Mouse (Mus musculus): ENCODE data around the gene Igsf3. TPM values are rescaled to one million over a fixed set of nuclear protein-coding genes. Genes with fewer than 3 reads are reported as not detected.
A peak's percentile ranks its signal among the peaks of the same experiment; 100 is the strongest.

Igsf3 gene
- total RNA-seq, 2 experiments from 2014 or later: 15.4 to 20.3 TPM

DNA sequence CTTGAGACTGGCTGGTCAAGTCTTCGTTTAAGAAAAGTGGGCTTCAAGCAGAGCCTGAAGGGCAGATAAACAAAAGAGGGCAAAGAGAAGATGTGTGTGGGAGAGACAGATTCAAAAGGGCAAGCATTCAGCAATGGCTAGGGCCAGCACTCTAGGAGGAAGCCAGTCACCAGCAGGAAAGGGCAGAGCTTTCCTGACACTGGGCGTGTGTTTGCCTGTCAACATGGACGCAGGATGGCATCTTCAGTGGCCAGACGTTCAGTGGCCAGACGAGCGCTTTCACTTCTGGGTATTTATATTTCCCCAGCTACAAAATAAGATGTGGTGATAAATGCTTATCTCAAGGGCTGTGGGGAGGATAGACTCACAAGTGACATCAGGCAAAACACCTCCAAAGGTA is 123.0 kb downstream of the Igsf3 start:
- no peak for DNase-seq (ENCODE audit: low spot score in 2 of 2)

DNA sequence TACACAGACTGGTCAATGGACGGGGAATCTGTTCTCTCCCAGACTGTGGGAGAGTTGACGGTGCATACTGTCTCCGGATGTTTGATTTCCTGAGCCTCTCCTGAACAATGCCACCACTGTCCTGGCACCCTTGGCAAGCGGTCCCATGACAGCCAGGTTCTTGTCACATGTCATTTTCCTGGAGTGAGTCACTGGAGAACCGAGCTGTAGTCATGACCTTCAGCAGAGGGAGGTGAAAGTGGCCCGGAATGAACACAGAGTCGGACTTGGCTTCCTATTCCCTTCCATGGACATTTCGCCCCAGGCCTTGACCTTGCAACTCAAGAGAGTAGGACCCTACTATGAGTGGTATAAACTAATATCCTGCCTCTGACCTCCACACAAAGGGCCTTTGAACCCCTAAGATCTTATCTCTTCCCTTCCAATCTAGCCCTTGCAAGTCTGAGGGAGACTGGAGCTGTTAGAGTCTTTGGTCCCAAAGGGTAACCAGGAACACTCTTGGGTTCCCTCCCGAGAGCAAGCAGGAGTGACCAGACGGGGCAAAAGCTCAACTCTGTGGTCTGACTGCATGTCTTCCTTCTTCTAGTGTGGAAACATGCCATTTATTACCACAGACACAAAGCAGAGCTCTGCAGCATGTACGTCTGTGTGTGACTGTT is 123.6 kb downstream of the Igsf3 start:
- peak in 1 of 2 experiments; percentile 25 for DNase-seq (ENCODE audit: low spot score in 2 of 2)

DNA sequence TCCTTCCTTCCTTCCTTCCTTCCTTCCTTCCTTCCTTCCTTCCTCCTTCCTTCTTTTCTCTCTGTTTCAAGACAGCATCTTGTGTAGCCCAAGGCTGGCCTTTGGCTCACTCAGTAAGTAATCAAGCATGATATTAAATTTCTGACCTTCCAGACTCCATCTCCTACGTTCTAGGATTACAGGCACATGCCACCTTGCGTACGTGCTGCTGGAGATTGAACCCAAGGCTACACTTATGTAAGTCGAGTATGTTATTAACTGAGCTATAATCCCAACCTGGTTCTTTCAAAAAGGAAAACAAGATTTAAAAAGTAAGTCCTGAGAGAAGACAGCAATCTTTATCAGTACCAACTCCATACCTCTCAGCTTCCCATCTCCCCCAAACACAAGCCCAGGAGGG is 124.7 kb downstream of the Igsf3 start:
- DNase-seq (ENCODE audit: low spot score in 2 of 2): no peak

DNA sequence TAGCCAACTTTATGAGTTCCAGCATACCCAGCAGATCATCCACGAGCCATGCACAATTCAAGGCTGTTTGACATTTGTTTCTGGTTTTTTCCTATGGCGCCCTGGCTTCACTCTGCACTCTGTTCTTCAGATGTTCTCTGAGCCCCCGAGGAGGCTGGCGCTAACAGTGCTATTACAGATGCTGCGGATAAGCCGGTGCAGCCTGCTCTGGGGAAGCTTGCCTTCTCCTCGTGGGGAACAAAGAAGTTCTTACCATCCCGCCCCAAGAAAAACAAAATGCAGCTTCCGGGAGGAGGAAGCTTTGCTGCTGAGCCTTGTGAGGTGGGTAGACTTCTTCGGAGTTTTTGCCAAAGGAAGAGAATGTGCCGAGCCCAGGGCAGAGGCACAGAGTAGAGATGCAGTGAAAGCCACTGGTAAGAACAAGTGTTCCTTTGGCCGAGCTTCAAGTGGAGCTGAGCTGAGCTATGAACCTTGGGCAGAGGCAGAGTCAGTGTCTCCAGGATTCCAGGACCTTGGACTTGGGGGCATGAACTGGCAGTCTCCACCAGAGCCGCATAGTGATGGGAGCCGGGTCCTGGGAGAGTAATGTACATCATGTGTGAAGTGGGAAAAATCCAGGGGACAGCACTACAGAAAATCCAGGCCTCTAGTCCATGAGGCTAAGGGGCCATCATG is 125.3 kb downstream of the Igsf3 start:
- no peak for DNase-seq (ENCODE audit: low spot score in 2 of 2)

DNA sequence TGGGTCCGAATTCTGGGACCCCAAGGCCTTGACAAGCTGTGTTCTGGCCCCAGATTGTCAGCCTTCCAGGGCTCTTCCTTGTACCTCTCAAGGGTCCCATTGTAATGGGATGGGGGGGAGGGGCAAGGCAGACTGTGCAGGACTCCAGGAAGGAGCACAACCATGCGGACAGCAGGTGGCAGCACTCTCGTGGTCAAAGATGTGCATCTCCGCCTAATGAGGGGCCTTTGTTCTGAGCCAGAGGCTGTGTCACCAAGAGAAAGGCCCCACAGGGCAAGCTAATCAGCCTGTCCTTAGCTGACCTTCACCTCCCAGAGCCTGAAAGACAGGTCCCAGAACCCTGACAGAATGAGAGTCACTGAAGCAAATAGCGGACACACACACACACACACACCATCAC is 129.3 kb downstream of the Igsf3 start:
- peak; percentile 64 to 82 for DNase-seq (ENCODE audit: low spot score in 2 of 2)

DNA sequence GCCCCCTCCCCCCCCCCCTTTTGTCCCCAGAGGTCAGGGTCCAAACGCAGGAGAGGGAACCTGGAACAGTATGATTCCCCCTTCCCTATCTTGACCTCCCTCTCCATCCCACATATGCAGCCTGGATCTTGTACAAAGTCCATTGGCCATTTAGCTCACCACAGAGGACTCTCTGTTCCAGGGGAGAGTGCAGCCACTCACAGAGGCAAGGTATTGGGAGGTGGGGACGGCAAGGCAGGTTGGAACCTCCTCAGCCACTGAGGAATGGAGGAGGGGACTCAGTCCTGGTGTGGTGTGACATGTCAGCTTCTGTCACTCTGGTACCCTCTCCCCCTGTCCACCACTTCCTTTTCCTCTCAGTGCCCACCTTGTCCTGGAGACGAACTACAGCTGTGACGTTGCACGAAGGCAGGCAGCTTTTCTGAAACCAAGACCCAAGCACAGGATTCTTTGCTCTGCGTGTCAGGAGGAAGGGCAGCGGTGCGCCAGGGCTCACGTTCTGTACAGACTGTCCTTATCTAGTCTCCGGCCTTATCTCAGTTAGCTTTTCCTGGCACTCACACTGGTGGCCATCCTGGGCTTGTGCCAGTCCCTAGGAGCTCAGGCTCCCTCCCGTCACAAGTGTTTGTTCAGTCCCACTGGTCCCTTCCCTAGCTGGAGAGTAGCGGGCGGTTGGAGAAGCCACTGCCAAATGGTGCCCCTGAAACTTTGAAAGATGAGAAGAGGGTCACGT is 130.3 kb downstream of the Igsf3 start:
- peak in 1 of 2 experiments; percentile 39 for DNase-seq (ENCODE audit: low spot score in 2 of 2)

DNA sequence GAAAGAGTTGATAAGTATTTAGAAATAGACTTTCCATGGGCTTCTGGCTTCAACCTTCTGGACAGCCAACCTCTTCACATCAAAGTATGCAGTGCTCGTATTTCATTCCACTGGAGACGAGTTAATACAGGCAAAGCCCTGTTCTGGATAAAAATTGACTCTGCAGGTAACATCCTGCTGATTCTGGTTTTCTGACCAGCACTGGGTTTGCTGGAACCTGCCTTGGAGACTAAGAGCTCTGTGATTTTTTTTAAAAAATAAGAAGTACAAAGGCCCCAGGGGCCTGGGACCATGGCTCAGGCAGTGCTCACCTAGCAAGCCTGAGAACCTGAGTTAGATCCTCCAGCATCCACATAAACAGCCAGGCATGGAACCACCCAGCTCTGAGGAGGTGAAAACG is 130.9 kb downstream of the Igsf3 start:
- no peak for DNase-seq (ENCODE audit: low spot score in 2 of 2)

DNA sequence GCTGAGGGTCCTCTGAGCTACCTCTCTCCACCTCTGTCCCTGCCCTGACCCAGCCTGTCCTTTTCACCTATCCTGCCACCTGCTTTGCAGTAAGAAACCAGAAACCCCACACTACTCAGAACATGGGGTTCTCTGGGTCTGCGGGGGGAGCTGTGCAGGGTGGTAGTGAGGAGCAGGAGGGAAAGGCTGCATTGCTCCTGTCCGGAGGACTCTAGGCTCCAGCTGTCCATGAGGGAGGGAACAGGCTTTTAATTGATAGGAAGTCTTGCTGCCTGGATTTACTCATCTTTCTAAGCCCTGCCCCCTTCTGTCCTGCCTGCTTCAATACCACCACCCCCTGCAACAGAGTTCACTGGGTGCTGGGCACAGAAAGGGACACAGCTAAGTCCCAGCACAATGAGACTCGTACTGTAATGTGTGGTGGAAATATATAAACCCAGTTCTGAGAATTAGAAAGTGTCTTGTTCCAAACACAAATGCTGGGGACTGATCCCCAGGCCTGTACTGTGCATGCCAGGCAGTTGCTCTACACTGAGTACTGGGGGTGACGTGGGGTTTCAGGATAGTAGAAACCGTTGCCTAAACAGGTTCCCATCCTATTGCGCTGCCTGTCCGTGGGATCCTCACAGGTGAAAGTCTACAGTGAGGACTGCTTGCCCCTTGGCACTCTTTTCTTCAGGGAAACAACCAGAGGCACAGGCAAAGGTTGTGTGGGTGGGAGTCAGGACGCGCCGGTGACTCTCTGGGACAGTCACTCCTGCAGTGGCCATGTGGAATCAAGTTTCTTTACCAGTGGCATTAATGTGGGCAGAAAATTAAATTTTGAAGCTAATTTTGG is 133.0 kb downstream of the Igsf3 start:
- DNase-seq (ENCODE audit: low spot score in 2 of 2): no peak

DNA sequence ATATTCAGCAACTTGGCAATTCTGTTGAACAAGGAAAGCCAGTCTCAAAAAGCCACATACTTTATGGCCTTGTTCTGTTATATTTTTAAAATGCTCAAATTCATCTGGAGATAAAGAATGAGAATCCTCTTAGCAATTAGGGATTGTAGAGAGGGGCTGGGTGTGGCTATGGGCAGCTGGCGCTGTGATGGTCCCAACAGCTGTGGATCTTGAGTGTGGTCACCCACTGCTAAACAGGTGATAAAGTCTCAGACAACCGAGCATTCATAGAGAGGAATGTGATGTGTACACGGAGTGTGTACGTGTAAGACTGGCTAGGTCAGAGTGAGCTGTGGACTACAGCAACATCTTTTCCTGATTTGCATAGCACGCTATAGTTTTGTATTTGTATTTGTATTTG is 133.7 kb downstream of the Igsf3 start:
- DNase-seq (ENCODE audit: low spot score in 2 of 2): no peak

Other genes with a start within 250 kb of the Igsf3 start
- gene Cd2, start 89.1 kb upstream of the Igsf3 start, total RNA-seq (2021): under 1 TPM in 1 of 2 experiments, not detected in 1; 0.59 TPM
- gene Atp1a1, start 227.6 kb downstream of the Igsf3 start, total RNA-seq (2021): 100 to 1,000 TPM; 675 to 838 TPM